Mouse (Mus musculus) kidney, adult 2 months (tissue): ENCODE data around the gene Suz12.

Source experiments
- CTCF ChIP-seq: fragments of 200-500 bp; conservative IDR thresholded peaks from 2 replicates; pipeline ENCODE4 v1.5.1; 2011; ENCODE audit warnings: low read depth, mild to moderate bottlenecking, control low read depth, low read length, moderate library complexity, mixed read lengths; ENCODE audit not compliant: insufficient read depth, insufficient read length
- POLR2A ChIP-seq: fragments of 200-500 bp; IDR thresholded peaks from one replicate; pipeline ENCODE4 v1.6.1; 2011; ENCODE audit warnings: low read depth, low read length, control low read depth

- TF ChIP-seq CTCF, result no peak
- TF ChIP-seq POLR2A, result no peak
Measured at GRCm38 (mm10) chr11:79961346-79962124, 31.4 kb upstream of the Suz12 start.
